Mouse (Mus musculus) erythroid progenitor cell, adult 5-6 weeks (primary cell): ENCODE results near the gene Mob1a. TPM values are rescaled to one million over a fixed set of nuclear protein-coding genes. Genes with fewer than 3 reads are reported as not detected.

Source experiments
- ATAC-seq: replicated peaks from 2 replicates; pipeline ENCODE4 v1.8.0; 2016; ENCODE audit warnings: moderate number of reproducible peaks, mild to moderate bottlenecking, moderate TSS enrichment, inconsistent platforms; ENCODE audit not compliant: poor library complexity, low FRiP score, severe bottlenecking
- total RNA-seq, 2 experiments: library from RNA; stranded (forward) in 1 of 2; stranded (reverse) in 1 of 2; fragments of 150-400 nt in 1 of 2; fragments of 186-747, 209-891 nt in 1 of 2; gene quantifications; 2 replicates each; pipeline versions ENCODE4 v1.2.3 to v1.2.4; 2015 to 2017; ENCODE audit warnings: low replicate concordance in 2 of 2

Gene Mob1a
- total RNA-seq (2015; ENCODE audit: low replicate concordance) (94.3 and 94.8 TPM in 2 replicates), total RNA-seq (2017; ENCODE audit: low replicate concordance) (88.7 and 102 TPM in 2 replicates)

DNA sequence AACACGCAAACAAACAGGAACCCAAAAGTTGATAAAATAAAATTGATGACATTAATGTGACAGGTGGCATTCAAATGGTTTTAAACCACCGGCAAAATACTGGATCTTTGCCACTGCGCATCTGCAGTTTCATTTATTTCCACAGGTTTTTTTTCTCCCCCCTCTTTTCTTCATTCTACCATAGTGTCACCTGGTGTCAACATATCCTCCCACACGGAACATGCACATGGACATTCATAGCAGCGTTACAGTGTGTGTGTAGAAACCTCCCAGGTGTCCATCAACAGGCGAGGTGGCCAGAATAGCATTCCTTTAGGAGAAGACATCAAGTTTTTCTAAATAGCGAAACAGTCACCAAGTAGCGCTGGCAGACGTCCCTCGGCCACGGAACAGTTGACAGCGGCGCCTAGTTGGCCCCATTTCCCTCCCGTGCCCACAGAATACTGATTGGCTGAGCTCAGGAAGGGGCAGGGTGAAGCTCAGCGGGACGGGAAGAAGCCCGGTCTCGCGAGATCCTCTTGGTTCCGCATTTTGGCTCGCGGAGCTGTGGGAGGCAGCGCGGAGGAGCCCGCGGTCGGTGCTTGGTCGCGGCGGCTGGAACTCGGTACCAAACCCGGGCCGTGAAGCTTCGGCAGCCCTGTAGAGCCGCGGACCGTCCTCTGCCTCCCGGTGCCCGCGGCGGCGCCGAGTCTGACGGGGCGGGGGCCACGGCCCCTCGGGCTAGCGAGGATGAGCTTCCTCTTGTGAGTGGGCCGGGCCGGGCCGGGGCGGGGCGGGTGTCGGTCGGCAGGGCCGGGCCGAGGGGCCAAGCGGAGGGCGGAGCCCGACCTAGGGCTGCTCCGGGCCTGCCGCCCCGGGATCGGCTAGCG lies at the start of gene Mob1a, which contains the start of gene Mthfd2:
Gene Mob1a (plus strand): TSS at position 492 of the 869 bp plus-strand sequence.
Gene Mthfd2 (minus strand): TSS at position 384 of the 869 bp plus-strand sequence.
- ATAC-seq: peak; percentile 94

DNA sequence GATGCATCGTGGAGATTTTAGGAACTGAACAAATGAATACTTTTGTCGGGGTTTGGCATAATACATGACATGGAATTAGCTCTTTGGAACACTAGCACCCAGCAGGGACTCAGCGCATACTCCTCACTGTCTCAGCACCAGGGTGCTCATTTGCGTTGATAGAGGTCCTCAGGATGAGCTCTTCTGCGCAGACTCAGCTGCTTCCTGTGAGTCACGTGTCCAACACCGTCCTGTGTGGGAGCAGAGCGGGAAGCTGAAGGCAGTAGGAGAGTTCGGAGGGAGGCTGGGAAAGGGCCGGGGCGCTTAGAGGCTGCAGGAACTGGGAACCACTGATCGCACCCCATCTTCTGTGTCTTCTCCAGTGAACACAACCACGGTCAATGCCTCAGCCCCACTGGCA lies 48.7 kb upstream of the Mob1a start:
- ATAC-seq: no peak

DNA sequence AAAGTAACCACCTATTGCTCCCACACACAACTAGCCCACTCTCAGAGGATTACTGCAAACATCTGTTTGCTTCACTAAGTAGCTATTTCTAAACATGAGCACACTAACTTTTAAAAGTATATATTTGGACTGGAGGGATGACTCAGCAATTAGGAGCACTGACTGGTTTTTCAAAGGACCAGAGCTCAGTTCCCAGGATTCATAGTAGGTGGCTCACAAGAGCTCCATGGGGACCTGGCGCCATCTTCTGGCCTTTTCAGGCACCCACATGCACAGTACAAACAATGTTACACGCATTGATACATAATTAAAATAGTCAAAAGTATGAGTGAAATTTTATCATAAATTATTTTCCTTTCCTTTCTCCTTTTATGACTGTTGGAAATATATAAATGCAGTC lies 46.9 kb upstream of the Mob1a start:
- no peak for ATAC-seq

- peak; percentile 41; the same call in 1 of the 2 replicates for ATAC-seq
Measured at GRCm38 (mm10) chr6:83280256-83280955, 45.4 kb upstream of the Mob1a start.

GRCm38 (mm10) chr6:83300447-83301229 lies 25.2 kb upstream of the Mob1a start:
- no peak for ATAC-seq

DNA sequence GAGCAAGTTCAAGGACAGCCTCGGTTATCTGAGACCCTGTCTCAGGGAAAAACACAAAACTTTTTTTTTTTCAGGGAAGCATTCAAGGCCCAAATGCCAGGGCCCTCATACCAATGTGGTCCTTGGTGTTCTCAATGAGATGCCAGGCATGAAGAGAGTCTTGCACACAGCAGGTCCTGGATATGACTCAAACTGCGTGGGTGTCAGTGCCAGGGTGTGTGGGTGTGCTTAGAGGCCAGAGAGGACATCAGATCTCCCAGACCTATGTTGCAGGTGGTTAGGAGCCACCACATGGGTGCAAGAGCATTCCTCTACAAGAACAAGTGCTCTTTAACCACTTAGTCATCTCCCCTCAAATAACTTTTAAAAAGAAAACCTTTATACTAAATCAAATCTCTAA lies 24.5 kb upstream of the Mob1a start:
- ATAC-seq: no peak

- no peak for ATAC-seq
Measured at GRCm38 (mm10) chr6:83302264-83302663, 23.6 kb upstream of the Mob1a start.

- ATAC-seq: no peak
Measured at GRCm38 (mm10) chr6:83309017-83309416, 16.8 kb upstream of the Mob1a start.

DNA sequence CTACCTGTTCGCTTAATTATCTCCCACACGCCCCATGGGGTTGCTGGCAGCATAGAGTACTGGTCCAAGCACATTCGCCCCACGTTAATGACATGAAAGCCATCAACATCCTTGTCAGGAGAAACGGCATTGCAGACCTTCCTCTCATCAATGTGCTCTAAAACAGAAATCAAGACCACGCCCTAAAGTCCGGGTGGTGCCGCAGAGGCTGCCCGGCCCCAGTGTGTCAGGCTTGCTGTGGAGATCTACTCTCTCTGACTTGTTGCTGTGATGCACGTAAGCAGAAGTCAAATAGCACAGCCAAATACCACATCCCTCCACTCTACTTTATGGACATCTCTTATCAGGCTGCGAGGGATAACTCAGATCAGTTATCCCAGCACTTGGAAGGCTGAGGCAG lies 14.6 kb upstream of the Mob1a start:
- no peak for ATAC-seq

- ATAC-seq: no peak
Measured at GRCm38 (mm10) chr6:83312021-83312420, 13.8 kb upstream of the Mob1a start.

DNA sequence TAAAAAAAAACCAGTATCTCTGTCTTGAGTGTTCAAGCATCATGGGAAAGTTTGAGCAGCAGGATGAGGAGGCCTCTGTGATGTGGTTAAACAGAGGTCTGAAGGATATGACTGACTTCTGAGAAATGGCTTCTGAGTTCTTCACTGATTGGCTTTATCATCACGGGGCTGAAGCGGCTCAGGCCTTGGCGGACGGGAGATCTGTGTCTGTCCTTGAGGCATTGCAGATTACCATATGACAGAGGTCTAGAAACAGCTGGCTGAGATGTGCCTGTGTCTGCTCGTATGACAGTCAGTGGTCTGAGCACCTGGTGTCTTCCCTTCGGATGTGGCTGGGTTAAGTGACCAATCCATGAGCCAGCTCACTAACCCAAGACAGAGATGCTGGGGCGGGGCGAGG lies 13.3 kb upstream of the Mob1a start:
- ATAC-seq: no peak

DNA sequence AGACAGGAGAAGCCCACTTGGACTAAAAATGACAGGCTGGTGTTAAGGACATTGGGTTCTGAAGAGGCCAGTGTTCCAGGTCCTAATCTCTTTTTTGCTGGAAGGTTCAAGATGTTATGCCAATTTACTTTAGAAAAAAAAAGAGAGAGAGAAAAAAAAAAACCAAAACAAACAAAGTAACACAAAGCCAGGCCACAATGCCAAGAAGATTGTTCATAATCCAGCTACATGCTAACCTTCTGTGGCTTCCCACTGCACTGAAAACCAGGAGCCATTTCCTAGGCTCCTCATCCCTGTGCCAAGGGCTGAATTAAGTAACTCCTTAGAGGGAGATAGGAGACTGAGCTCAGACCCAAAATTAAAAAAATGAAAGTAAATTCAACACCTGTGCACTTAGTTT lies 10.5 kb upstream of the Mob1a start:
- no peak for ATAC-seq

GRCm38 (mm10) chr6:83316022-83316421 lies 9.8 kb upstream of the Mob1a start:
- ATAC-seq: 0 out of 2 replicates have a peak, but pooled peaks have one; percentile 32

- ATAC-seq: peak; percentile 94
Measured at GRCm38 (mm10) chr6:83317108-83317741, 8.6 kb upstream of the Mob1a start.

DNA sequence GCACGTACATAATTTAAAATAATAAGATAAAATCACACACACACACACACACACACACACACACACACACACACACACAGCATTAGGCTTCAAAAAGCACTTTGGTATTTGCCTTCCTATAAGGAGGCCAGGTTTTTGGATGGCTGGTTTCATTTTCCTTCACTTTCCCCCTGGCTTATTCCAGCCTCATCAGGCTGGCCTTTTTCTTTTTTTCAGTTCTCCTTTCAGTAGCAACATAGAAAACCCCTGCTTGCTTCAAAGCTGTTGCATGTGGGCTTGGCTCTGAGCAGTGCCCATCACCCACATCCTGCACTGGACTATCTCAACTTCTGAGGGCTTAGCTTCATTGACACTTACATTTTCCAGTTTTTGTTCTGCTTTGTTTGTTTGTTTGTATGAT lies 3.9 kb upstream of the Mob1a start:
- no peak for ATAC-seq

- ATAC-seq: no peak
Measured at GRCm38 (mm10) chr6:83322794-83323193, 3.0 kb upstream of the Mob1a start.

DNA sequence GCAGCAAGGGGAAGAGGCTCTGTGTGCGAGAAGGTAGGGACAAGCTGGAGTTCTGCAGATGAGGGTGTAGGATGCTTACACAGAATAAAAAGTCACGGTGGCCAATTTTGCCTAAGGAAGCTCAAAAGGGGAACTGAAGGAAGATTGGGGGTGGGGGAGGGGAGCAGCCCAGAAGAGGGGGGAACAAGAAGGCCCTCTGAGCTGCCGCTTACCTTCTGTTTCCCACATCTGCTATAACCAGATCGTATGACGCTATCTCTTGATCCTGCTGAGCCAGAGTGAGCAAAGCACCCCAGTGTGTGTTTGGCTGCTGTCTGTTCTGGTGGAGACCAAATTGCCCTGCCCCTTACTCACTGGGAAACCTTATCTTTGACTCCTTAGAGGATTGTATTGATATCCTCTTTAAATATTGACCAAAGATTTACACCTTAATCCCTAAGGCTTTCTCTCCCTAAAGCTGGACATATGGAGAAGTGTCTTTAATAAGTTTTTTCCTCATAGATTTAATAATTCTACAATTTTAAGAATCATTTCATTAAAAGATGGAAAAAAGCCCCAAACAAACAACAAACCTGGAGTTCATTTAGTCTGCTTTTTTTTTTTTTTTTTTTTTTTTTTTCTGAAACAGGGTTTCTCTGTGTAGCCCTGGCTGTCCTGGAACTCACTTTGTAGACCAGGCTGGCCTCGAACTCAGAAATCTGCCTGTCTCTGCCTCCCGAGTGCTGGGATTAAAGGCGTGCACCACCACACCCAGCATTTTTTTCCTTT lies 2.0 kb upstream of the Mob1a start:
- no peak for ATAC-seq

GRCm38 (mm10) chr6:83326394-83326736 lies 549 bp downstream of the Mob1a start:
- ATAC-seq: peak; percentile 37; the same call in 1 of the 2 replicates

GRCm38 (mm10) chr6:83326761-83327160 lies 945 bp downstream of the Mob1a start:
- peak; percentile 40; the same call in 1 of the 2 replicates for ATAC-seq
